Mouse (Mus musculus) lung, embryonic 15.5 days (tissue): ENCODE measurements around the gene Wif1. TPM values are rescaled to one million over a fixed set of nuclear protein-coding genes. Genes with fewer than 3 reads are reported as not detected.

Experiments used
- ATAC-seq: fragments of 200-750 bp; cut with Nextera tagmentation; 2 replicates; pipeline ENCODE4 v1.8.0; 2017; ENCODE audit warnings: moderate number of reproducible peaks, borderline replicate concordance; ENCODE audit not compliant: low FRiP score, low TSS enrichment; ENCODE audit errors: extremely low read depth
- H3K27ac ChIP-seq: fragments of 300-500 bp; sonication (generic); 2 replicates; pipeline ENCODE4 v1.5.1; 2015; ENCODE audit warnings: moderate library complexity, mild to moderate bottlenecking, inconsistent platforms
- H3K27me3 ChIP-seq: fragments of 300-500 bp; sonication (generic); 2 replicates; pipeline ENCODE4 v1.6.1; 2015; ENCODE audit warnings: inconsistent platforms
- H3K36me3 ChIP-seq: fragments of 300-500 bp; sonication (generic); 2 replicates; pipeline ENCODE4 v1.6.1; 2015; ENCODE audit warnings: inconsistent platforms
- H3K4me1 ChIP-seq: fragments of 300-500 bp; sonication (generic); 2 replicates; pipeline ENCODE4 v1.6.1; 2015; ENCODE audit warnings: inconsistent platforms
- H3K4me2 ChIP-seq: fragments of 300-500 bp; sonication (generic); 2 replicates; pipeline ENCODE4 v1.6.1; 2015; ENCODE audit warnings: inconsistent platforms, mild to moderate bottlenecking, moderate library complexity
- H3K4me3 ChIP-seq: fragments of 300-500 bp; sonication (generic); 2 replicates; pipeline ENCODE4 v1.5.1; 2015; ENCODE audit warnings: mild to moderate bottlenecking, inconsistent platforms
- H3K9ac ChIP-seq: fragments of 300-500 bp; sonication (generic); 2 replicates; pipeline ENCODE4 v1.6.1; 2015; ENCODE audit warnings: inconsistent platforms
- H3K9me3 ChIP-seq: fragments of 300-500 bp; sonication (generic); 2 replicates; pipeline ENCODE4 v1.6.1; 2016; ENCODE audit warnings: inconsistent platforms
- WGBS: fragments of 180-500 bp; shearing (Covaris S2); methylation state at CpG from one replicate; pipeline ENCODE4 v1.1.7; 2015; 5-methylcytosine and 5-hydroxymethylcytosine counted together
- polyA plus RNA-seq: library from polyadenylated mRNA; unstranded; fragments of >200 nt; fragmentation: Nextera tagmentation; extraction: Ambion mirVana; gene quantifications from 2 replicates; pipeline ENCODE4 v1.2.1, GENCODE M21; 2015

Gene Wif1
- polyA plus RNA-seq, result 15.7 and 16.4 TPM in 2 replicates

- Histone ChIP-seq H3K4me1 (peaks cover 16% of the 10 kb centered on the region), H3K27ac (no peak within 1 kb of the TSS), H3K27me3 (peaks cover 23% of the 10 kb centered on the region), H3K4me3 (peak within 1 kb of the TSS; percentile 62), H3K4me2 (peak within 1 kb of the TSS; percentile 98), H3K9ac (peak within 1 kb of the TSS; percentile 55), H3K9me3 (no peaks in the 10 kb centered on the region), H3K36me3 (no peaks in the 10 kb centered on the region)
- peak; percentile 92 for ATAC-seq
- WGBS, result under 1% methylated on average over 49 of the region's 49 CpGs
Measured at GRCm38 (mm10) chr10:121033826-121034568, at the start of gene Wif1. TSS of gene Wif1 (plus strand) at chr10:121033960.

GRCm38 (mm10) chr10:121002135-121002534 lies 31.6 kb upstream of the Wif1 start:
- H3K9ac ChIP-seq, result no peak overlapping the region
- H3K27ac ChIP-seq, result no peak overlapping the region
- no peak overlapping the region for H3K4me3 ChIP-seq
- no peaks in the 10 kb centered on the region for H3K9me3 ChIP-seq
- no peaks in the 10 kb centered on the region for H3K27me3 ChIP-seq
- no peak overlapping the region for H3K4me2 ChIP-seq
- H3K36me3 ChIP-seq, result no peaks in the 10 kb centered on the region
- no peaks in the 10 kb centered on the region for H3K4me1 ChIP-seq
- no peak for ATAC-seq
- WGBS, result 76% methylated on average over 2 of the region's 2 CpGs

- no peak overlapping the region for H3K27ac ChIP-seq
- no peaks in the 10 kb centered on the region for H3K36me3 ChIP-seq
- no peaks in the 10 kb centered on the region for H3K9me3 ChIP-seq
- WGBS, result 76% methylated on average over 4 of the region's 4 CpGs
- no peak for ATAC-seq
- no peak overlapping the region for H3K4me2 ChIP-seq
- no peak overlapping the region for H3K4me3 ChIP-seq
- no peaks in the 10 kb centered on the region for H3K27me3 ChIP-seq
- no peaks in the 10 kb centered on the region for H3K4me1 ChIP-seq
- H3K9ac ChIP-seq, result no peak overlapping the region
Measured at GRCm38 (mm10) chr10:121011496-121011895, 22.3 kb upstream of the Wif1 start.

- WGBS, result 78% methylated on average over 8 of the region's 8 CpGs
- Histone ChIP-seq H3K9me3 (no peaks in the 10 kb centered on the region), H3K4me3 (no peak overlapping the region), H3K27me3 (no peaks in the 10 kb centered on the region), H3K4me1 (no peaks in the 10 kb centered on the region), H3K4me2 (no peak overlapping the region), H3K27ac (no peak overlapping the region), H3K36me3 (no peaks in the 10 kb centered on the region), H3K9ac (no peak overlapping the region)
- ATAC-seq, result no peak
Measured at GRCm38 (mm10) chr10:121016291-121016690, 17.5 kb upstream of the Wif1 start.

GRCm38 (mm10) chr10:121016711-121017503 lies 16.9 kb upstream of the Wif1 start:
- no peaks in the 10 kb centered on the region for H3K27me3 ChIP-seq

GRCm38 (mm10) chr10:121022951-121023350 lies 10.8 kb upstream of the Wif1 start:
- Histone ChIP-seq H3K4me2 (no peak overlapping the region), H3K36me3 (no peaks in the 10 kb centered on the region), H3K9ac (no peak overlapping the region), H3K27ac (no peak overlapping the region), H3K27me3 (no peaks in the 10 kb centered on the region), H3K9me3 (no peaks in the 10 kb centered on the region), H3K4me3 (no peak overlapping the region), H3K4me1 (no peaks in the 10 kb centered on the region)
- 57% methylated on average over 5 of the region's 5 CpGs for WGBS
- no peak for ATAC-seq

More at GRCm38 (mm10) chr10:121016711-121017503, 16.9 kb upstream of the Wif1 start:
- no peak for ATAC-seq
- 15% methylated on average over 18 of the region's 18 CpGs for WGBS
- Histone ChIP-seq H3K27ac (no peak overlapping the region), H3K9ac (no peak overlapping the region), H3K9me3 (no peaks in the 10 kb centered on the region), H3K4me3 (no peak overlapping the region), H3K4me1 (no peaks in the 10 kb centered on the region), H3K36me3 (no peaks in the 10 kb centered on the region), H3K4me2 (no peak overlapping the region)

GRCm38 (mm10) chr10:121031802-121032201 lies 2.0 kb upstream of the Wif1 start:
- no peak overlapping the region for H3K4me2 ChIP-seq
- no peaks in the 10 kb centered on the region for H3K36me3 ChIP-seq
- H3K4me3 ChIP-seq, result no peak overlapping the region
- ATAC-seq, result no peak
- no peak overlapping the region for H3K27ac ChIP-seq
- peaks cover 16% of the 10 kb centered on the region for H3K4me1 ChIP-seq
- peaks cover 23% of the 10 kb centered on the region for H3K27me3 ChIP-seq
- H3K9me3 ChIP-seq, result no peaks in the 10 kb centered on the region
- H3K9ac ChIP-seq, result no peak overlapping the region
- 8% methylated on average over 7 of the region's 7 CpGs for WGBS

GRCm38 (mm10) chr10:121033128-121033791 lies 500 bp upstream of the Wif1 start:
- H3K27ac ChIP-seq, result no peak overlapping the region

GRCm38 (mm10) chr10:121034569-121034947 lies 798 bp downstream of the Wif1 start:
- no peak overlapping the region; the same call in 1 of the 2 replicates for H3K9ac ChIP-seq
- H3K4me1 ChIP-seq, result peaks cover 16% of the 10 kb centered on the region
- ATAC-seq, result no peak
- H3K27ac ChIP-seq, result no peak overlapping the region
- peak overlapping the region; percentile 98 for H3K4me2 ChIP-seq
- no peaks in the 10 kb centered on the region for H3K36me3 ChIP-seq
- 10% methylated on average over 5 of the region's 5 CpGs for WGBS
- peaks cover 23% of the 10 kb centered on the region for H3K27me3 ChIP-seq
- H3K9me3 ChIP-seq, result no peaks in the 10 kb centered on the region
- H3K4me3 ChIP-seq, result peak overlapping the region; percentile 62

More at GRCm38 (mm10) chr10:121033128-121033791, 500 bp upstream of the Wif1 start:
- H3K36me3 ChIP-seq, result no peaks in the 10 kb centered on the region
- peak overlapping the region; percentile 98 for H3K4me2 ChIP-seq
- ATAC-seq, result peak; percentile 77
- no peaks in the 10 kb centered on the region for H3K9me3 ChIP-seq
- WGBS, result under 1% methylated on average over 25 of the region's 25 CpGs
- H3K4me1 ChIP-seq, result peaks cover 16% of the 10 kb centered on the region
- peak overlapping the region; percentile 62 for H3K4me3 ChIP-seq
- peak overlapping the region; percentile 55 for H3K9ac ChIP-seq
- H3K27me3 ChIP-seq, result peaks cover 23% of the 10 kb centered on the region

GRCm38 (mm10) chr10:121038556-121039284 lies 5.0 kb downstream of the Wif1 start:
- H3K9ac ChIP-seq, result no peak overlapping the region
- no peak overlapping the region for H3K4me3 ChIP-seq
- H3K36me3 ChIP-seq, result no peaks in the 10 kb centered on the region
- H3K4me2 ChIP-seq, result no peak overlapping the region
- H3K27ac ChIP-seq, result no peak overlapping the region
- H3K9me3 ChIP-seq, result no peaks in the 10 kb centered on the region
- WGBS, result 82% methylated on average over 4 of the region's 4 CpGs
- no peak for ATAC-seq
- H3K27me3 ChIP-seq, result peaks cover 13% of the 10 kb centered on the region; the same call in 1 of the 2 replicates
- H3K4me1 ChIP-seq, result peaks cover 11% of the 10 kb centered on the region

GRCm38 (mm10) chr10:121040911-121041310 lies 7.2 kb downstream of the Wif1 start:
- H3K27me3 ChIP-seq, result peaks cover 4% of the 10 kb centered on the region; the same call in 1 of the 2 replicates
- H3K9ac ChIP-seq, result no peak overlapping the region
- H3K4me3 ChIP-seq, result no peak overlapping the region
- no peaks in the 10 kb centered on the region for H3K36me3 ChIP-seq
- H3K9me3 ChIP-seq, result no peaks in the 10 kb centered on the region
- no peaks in the 10 kb centered on the region; the same call in 1 of the 2 replicates for H3K4me1 ChIP-seq
- 63% methylated on average over 14 of the region's 14 CpGs for WGBS
- H3K4me2 ChIP-seq, result no peak overlapping the region
- H3K27ac ChIP-seq, result no peak overlapping the region
- no peak for ATAC-seq
